Mouse (Mus musculus) thymus, postnatal 14 days (tissue): ENCODE results near the gene Coro2b.

Experiments used
- DNase-seq: peaks from one replicate; pipeline ENCODE4 v3.0.0; 2021

Coro2b gene

DNA sequence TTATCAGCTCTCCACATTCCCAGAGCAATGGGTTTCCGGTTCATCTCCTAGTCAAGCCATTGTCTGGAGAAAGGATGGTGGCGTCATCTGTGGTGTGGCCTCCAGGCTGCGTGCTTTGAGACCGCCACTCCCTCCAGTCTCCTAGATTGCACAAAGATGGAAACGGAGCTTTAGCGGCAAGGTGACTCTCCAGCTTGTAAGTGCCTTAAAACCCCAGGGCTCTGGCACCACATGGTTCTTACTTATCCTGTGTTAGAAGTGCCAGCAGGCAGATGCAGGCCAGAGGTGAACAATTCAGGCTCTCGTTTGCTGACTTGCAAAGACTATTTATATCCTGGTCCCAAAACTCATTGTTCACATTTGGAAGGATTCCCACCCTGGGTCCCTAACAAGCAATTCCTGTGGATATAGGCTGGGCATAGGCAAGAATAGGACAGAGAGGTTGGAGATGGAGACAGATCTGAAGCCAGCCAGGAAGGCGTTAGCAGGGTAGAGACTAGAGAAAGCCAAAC is 155.4 kb downstream of the Coro2b start:
- no peak for DNase-seq

DNA sequence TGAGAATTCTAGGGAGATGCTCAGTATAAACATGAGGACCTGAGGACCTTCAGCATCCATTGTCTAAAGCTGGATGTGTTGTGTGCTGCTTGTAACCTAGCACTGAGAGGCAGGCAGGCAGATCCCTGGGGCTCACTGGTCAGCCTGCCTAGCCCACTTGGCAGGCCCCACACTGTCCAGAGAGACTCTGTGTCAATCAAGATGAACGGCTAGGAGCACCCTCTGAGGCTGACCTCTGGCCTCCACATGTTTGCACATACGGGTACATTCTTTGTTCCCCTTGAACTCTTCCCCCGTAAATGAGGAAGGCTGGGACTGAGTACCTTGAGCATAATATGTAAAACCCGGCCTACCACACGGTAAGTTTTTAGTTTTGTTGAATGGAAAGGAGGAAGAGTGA is 156.5 kb downstream of the Coro2b start:
- no peak for DNase-seq

DNA sequence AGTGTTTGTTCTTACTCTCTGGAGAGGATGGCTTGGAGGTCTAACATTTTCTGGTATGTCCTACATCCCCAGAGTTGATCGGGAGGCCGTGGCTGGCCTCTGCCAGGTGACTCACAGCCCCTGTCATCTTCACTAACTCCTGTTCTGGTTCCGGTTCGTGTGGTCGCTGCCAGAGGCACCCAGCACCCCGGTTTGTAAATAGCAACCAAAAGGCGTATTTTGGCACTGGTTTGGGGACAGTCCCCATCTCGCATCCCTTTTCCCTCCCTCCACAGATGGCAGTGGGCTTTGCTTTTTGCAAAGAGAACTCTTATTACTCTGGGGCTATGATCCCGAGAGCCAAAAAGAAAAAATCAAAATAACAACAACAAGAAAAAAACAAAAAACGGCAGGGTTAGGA is 158.9 kb downstream of the Coro2b start:
- DNase-seq: no peak

DNA sequence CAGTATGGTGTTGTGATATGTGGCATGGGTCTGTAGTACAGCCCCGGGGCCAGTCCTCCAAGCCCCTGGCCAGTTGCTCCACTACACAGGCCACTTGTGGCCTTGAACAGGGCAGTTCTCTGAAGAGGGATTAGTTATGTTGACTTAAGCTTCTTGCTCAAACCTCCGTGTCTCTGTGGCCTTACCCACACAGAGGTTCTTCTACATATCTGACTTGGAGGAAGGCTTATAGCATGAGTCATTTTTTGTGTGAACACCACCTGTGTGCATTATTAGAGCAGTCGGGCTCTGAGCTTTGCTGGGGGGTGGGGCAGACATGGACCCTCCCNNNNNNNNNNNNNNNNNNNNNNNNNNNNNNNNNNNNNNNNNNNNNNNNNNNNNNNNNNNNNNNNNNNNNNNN is 162.6 kb downstream of the Coro2b start:
- no peak for DNase-seq

DNA sequence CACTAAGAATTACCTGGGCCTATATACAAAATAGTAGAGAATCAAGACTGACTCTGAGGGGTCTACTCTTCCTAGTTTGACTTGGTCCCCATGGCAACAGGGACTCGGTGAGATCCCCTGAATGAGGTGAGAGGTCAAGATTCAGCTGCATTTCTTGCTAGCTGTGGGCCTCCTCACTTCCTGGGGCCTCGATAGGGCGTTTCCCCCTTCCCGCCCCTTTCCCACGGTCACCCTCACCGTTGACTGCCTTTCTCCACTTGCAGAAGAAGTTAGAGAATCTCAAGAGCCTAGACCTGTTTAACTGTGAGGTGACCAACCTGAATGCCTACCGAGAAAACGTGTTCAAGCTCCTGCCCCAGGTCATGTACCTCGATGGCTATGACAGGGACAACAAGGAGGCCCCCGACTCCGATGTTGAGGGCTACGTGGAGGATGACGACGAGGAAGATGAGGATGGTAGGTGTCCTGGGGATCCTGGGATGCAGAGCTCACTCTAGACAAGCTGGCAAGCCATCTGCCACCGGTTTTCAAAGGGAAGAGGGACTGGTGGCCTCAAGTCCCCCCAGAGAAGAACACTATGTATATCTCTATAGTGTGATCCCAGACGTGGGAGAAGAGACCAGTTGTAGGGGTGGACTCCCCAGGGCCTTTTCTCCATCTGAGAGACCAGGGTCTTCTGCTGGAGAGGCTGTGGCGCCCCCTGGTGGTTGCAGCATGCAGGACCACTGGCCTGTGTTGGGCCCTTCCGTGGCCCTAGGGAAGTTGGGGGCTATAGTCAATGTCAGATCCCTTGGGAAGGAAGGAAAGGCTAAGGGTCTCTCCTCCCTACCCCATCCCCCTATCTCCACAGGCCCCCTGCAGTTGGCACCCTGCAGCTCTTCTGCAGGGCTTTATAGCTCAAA is 163.4 kb downstream of the Coro2b start:
- peak; percentile 85 for DNase-seq

DNA sequence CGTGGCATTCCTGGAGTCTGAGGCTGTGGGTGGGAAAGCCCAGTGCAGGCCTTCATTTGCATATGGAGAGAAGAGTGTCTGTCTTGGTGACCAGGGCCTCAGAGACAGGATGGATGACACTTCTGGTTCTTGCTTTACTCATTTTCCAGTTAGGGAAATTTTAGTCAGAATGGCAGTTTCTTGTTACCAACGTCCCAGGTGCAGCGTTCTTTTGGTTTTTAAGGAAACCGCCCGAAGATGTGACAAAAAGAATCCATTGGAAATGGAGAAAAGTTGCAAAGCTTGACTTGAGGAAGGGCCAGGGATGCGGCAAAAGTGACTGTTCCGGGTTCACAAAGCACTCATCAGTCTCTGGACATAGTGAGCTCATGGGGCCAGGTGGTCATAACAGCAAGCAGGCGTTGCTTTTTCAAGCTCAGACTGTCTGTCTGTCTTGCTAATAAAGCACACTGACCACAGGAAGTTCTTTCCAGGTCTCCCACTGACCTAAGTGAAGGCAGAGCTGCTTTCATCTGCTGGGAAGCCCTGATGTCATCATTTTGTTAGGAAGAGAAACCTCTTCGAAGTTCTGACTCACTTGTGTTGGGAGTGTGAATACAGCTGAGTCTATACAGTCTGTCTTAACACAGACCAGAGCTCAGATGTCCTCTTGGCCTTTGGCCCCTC is 164.2 kb downstream of the Coro2b start:
- DNase-seq: no peak

DNA sequence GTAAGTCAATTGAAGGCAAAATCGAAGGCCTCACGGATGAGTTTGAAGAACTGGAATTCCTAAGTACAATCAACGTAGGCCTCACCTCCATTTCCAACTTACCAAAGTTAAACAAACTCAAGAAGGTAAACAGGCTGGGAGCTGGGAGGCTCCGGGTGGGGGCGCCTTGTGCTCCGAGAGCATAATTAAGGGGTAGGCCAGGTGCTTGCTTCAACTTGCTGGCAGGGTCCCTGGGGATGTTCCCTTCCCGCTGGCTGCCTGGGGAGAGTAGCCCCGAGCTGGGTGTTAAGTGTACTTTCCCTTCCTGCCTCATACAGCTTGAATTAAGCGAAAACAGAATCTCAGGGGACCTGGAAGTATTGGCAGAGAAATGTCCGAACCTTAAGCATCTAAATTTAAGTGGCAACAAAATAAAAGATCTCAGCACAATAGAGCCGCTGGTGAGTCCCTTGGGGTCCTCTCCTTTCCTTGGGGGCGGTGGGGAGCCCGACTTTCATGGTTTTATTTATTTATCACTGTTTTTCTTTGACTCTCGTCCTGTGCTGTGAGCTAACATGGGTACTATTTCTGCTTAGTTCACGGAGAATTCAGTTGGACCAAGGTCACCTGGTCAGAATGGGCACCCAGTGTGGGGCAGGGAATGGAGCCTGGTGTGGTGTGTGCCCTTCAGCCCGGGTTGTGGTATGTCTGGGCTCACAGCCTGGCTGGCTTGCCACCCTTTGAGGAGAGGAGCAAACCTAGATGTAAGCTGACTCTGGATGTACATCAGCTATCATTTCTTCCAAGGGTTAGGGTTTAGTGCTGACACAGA is 164.9 kb downstream of the Coro2b start:
- no peak for DNase-seq

DNA sequence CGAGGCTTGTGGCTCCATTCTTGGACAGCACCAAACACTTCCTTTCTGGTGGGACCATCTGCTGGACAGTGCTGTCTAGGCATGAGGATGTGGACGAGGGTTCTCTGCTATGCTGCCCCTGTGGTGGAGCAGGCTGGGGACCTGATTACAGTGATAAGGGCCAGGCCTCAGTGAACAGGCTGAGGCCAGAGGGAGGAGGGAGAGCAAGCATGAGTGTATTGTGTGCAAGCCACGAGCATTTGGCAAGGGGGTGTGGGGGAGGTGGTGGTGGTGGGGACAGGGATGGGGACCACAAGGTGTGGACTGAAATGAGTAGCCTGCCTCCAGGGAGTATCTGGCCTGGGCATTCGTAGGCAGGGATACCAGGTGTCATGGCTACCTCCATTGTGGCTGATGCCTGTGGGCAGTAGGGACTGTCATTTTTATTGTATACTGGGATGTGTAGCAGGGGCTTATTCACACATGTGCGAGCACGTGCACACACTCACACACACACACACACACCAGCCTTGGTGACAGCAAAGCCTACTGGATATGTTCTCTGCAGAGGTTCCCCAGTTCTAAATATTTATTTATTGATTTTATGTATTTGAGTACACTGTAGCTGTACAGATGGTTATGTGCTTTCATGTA is 166.1 kb downstream of the Coro2b start:
- DNase-seq: no peak

DNA sequence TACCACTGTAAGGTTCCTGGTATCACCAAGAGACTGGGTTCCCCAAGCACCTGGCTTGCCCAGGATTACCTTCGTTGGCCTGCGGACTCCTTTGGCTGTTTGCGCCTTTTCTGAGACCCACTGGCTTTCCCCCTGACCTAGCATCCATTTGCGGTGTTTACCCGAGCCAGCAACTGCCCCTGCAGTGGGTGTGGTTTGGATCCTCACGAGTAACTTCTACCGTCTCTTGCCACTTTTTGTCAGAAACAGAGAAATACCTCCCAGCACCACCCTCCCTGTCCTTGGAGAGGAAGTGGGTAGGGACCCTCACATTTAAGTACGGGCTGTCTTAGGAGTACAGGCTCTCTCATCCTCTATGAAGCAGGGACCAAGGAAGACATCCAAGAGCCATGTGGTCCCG is 166.7 kb downstream of the Coro2b start:
- DNase-seq: no peak
